ENCODE assay signal across 13 mouse cellular contexts in genomic region chr1:118581179-118581578, GRCm38 (mm10).
"Had no signal": no experiment of that assay in that cellular context is flagged by ENCODE, and none has a peak within 500 bp of the region (broad histone marks: within the 10 kb centered on the region; RNA-seq: fewer than 3 reads in every experiment).

No protein-coding gene starts in this region.

- DNase-seq: kidney, adult 8-10 months; kidney, postnatal 25 days; left cerebral cortex, postnatal 4 days; right cerebral cortex, adult 18-20 months; right cerebral cortex, postnatal 25 days; thymus, postnatal 4 days had no signal

- H3K27ac ChIP-seq: limb, embryonic 13.5 days; liver, embryonic 15.5 days; lung, embryonic 15.5 days; midbrain, embryonic 12.5 days; neural tube, embryonic 13.5 days had no signal

- H3K4me1 ChIP-seq: limb, embryonic 13.5 days; liver, embryonic 15.5 days; lung, embryonic 15.5 days; midbrain, embryonic 12.5 days; neural tube, embryonic 13.5 days had no signal

- H3K9ac ChIP-seq: limb, embryonic 13.5 days; liver, embryonic 15.5 days; lung, embryonic 15.5 days; midbrain, embryonic 12.5 days; neural tube, embryonic 13.5 days had no signal

- H3K4me2 ChIP-seq: limb, embryonic 13.5 days; liver, embryonic 15.5 days; lung, embryonic 15.5 days; midbrain, embryonic 12.5 days; neural tube, embryonic 13.5 days had no signal

- ATAC-seq: intestine, postnatal 0 days; midbrain, embryonic 16.5 days had no signal

- H3K9me3 ChIP-seq: limb, embryonic 13.5 days; liver, embryonic 15.5 days; lung, embryonic 15.5 days; midbrain, embryonic 12.5 days; neural tube, embryonic 13.5 days had no signal

- H3K4me3 ChIP-seq: limb, embryonic 13.5 days; liver, embryonic 15.5 days; lung, embryonic 15.5 days; midbrain, embryonic 12.5 days; neural tube, embryonic 13.5 days had no signal

- H3K27me3 ChIP-seq: limb, embryonic 13.5 days; liver, embryonic 15.5 days; lung, embryonic 15.5 days; midbrain, embryonic 12.5 days; neural tube, embryonic 13.5 days had no signal
